Mouse (Mus musculus) CD4-positive, CD25-positive, alpha-beta regulatory T cell, adult 2 months (primary cell): ENCODE data around the gene Atg10.

Source experiments
- DNase-seq: peaks from one replicate; pipeline ENCODE4 v3.0.0-alpha.2; 2012; ENCODE audit warnings: low read depth, low spot score

Gene Atg10

DNA sequence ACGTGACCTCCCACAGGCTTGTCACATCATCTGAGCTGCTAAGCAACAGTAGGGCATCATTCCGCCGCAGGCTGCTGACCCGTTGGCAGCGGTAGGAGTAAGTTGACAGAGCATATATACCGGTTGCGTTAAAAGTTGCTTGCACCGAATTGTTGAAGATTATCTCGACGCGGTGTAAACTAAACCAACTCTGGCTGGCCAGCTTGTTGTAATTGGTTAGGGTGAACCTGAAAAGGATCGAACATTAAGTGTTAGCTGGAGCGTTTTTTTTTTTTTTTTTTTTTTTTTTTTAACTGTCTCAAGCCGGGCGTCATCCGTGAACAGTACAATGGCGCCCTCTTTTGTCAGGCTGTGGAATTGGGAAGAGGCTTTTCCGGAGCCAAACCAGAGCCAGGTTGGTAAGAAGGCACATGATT lies 337.2 kb downstream of the Atg10 start:
- DNase-seq, result peak; percentile 78

DNA sequence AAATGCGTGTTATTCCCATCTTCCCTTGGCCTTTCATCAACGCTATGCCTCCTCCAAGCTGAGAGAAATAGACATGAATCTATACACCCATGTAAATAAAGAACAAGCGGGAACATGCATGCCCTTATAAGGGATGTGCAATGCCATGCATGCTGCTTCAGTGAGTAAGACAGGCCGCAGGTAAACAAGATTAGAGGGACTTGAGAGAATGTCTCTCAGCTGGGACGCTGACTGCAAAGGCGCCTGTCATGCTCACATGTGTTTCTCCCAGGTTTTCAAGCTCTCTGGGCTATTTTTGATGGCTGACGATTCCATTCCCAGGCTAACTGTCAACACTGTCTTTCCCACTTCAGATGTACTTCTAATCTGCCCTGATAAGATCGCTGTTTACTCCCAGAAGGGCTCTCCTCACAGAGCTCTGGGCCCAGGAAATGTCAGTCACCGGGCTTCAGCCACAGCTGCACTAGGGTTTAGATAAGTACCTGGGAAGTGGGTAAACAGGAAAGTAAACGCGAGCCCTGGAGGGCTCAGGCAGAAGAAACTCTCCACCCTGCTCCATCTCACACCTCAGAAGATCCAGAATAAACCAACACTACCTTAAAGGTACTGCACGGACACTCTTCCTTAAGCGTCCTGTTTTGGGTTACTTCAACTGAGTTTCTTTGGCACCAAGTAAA lies 337.8 kb downstream of the Atg10 start:
- DNase-seq, result no peak
